Mouse (Mus musculus): ENCODE data around the gene Appl2.

Gene Appl2

GRCm38 (mm10) chr10:83631775-83632174, 16.8 kb downstream of the Appl2 start:
- no peak for DNase-seq (ENCODE audit: low read depth, low spot score)

- no peak for DNase-seq (ENCODE audit: low read depth, low spot score)
These were observed 17.6 kb downstream of the Appl2 start for GRCm38 (mm10) chr10:83630899-83631298.

- DNase-seq (ENCODE audit: low read depth, low spot score), result no peak
These were observed 18.7 kb downstream of the Appl2 start for GRCm38 (mm10) chr10:83629878-83630277.

- DNase-seq (ENCODE audit: low read depth, low spot score), result no peak
These were observed 19.3 kb downstream of the Appl2 start for GRCm38 (mm10) chr10:83629190-83629781.

- DNase-seq (ENCODE audit: low read depth, low spot score), result no peak
These were observed 20.3 kb downstream of the Appl2 start for GRCm38 (mm10) chr10:83628241-83628640.

- no peak for DNase-seq (ENCODE audit: low read depth, low spot score)
These were observed 21.3 kb downstream of the Appl2 start for GRCm38 (mm10) chr10:83627113-83627687.

GRCm38 (mm10) chr10:83624841-83625240, 23.7 kb downstream of the Appl2 start:
- no peak for DNase-seq (ENCODE audit: low read depth, low spot score)

- DNase-seq (ENCODE audit: low read depth, low spot score), result no peak
These were observed 24.5 kb downstream of the Appl2 start for GRCm38 (mm10) chr10:83624065-83624464.

- DNase-seq (ENCODE audit: low read depth, low spot score), result no peak
These were observed 28.0 kb downstream of the Appl2 start for GRCm38 (mm10) chr10:83620350-83621055.

GRCm38 (mm10) chr10:83618819-83619440, 29.6 kb downstream of the Appl2 start:
- no peak for DNase-seq (ENCODE audit: low read depth, low spot score)

GRCm38 (mm10) chr10:83617366-83617765, 31.2 kb downstream of the Appl2 start:
- peak; percentile 15 for DNase-seq (ENCODE audit: low read depth, low spot score)

- no peak for DNase-seq (ENCODE audit: low read depth, low spot score)
These were observed 35.8 kb downstream of the Appl2 start for GRCm38 (mm10) chr10:83612648-83613215.

GRCm38 (mm10) chr10:83611863-83612262, 36.7 kb downstream of the Appl2 start:
- DNase-seq (ENCODE audit: low read depth, low spot score), result no peak

- no peak for DNase-seq (ENCODE audit: low read depth, low spot score)
These were observed 38.0 kb downstream of the Appl2 start for GRCm38 (mm10) chr10:83610518-83610917.

GRCm38 (mm10) chr10:83608596-83608995, 39.9 kb downstream of the Appl2 start:
- DNase-seq (ENCODE audit: low read depth, low spot score), result no peak

GRCm38 (mm10) chr10:83607111-83607510, 41.4 kb downstream of the Appl2 start:
- DNase-seq (ENCODE audit: low read depth, low spot score), result no peak

GRCm38 (mm10) chr10:83605637-83606183, 42.8 kb downstream of the Appl2 start:
- no peak for DNase-seq (ENCODE audit: low read depth, low spot score)

- no peak for DNase-seq (ENCODE audit: low read depth, low spot score)
These were observed 44.5 kb downstream of the Appl2 start for GRCm38 (mm10) chr10:83603956-83604564.

GRCm38 (mm10) chr10:83600650-83601049, 47.9 kb downstream of the Appl2 start:
- no peak for DNase-seq (ENCODE audit: low read depth, low spot score)

GRCm38 (mm10) chr10:83594526-83594925, 54.0 kb downstream of the Appl2 start:
- DNase-seq (ENCODE audit: low read depth, low spot score), result no peak

GRCm38 (mm10) chr10:83592616-83593015, 55.9 kb downstream of the Appl2 start:
- DNase-seq (ENCODE audit: low read depth, low spot score), result no peak
